Mouse (Mus musculus) kidney, postnatal 36 days (tissue): Measurements from ENCODE around the gene Tmf1.

Experiments
- DNase-seq, 2 experiments: peaks; one replicate each; pipeline ENCODE4 v3.0.0; 2021 to 2022; ENCODE audit warnings: mixed read lengths in 2 of 2

Gene Tmf1

GRCm38 (mm10) chr6:97202477-97202876, 23.6 kb upstream of the Tmf1 start:
- no peak for DNase-seq

DNA sequence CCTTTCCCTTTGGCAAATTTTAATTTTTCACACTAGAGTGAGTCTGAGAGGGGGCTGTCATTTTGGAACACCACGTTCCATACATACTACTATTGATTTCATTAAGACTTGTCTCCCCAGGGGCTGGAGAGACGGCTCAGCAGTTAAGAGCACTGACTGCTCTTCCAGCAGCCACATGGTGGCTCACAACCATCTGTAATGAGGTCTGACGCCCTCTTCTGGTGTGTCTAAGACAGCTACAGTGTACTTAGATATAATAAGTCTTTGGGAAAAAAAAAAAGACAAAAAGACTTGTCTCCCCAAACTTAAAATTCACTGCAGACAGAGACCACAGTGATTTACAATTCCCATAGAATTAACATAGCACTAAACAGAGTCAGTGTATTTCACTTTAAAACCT, 21.5 kb upstream of the Tmf1 start:
- DNase-seq = no peak

GRCm38 (mm10) chr6:97179367-97179828, 476 bp upstream of the Tmf1 start:
- peak in 1 of 2 experiments; percentile 22 for DNase-seq

DNA sequence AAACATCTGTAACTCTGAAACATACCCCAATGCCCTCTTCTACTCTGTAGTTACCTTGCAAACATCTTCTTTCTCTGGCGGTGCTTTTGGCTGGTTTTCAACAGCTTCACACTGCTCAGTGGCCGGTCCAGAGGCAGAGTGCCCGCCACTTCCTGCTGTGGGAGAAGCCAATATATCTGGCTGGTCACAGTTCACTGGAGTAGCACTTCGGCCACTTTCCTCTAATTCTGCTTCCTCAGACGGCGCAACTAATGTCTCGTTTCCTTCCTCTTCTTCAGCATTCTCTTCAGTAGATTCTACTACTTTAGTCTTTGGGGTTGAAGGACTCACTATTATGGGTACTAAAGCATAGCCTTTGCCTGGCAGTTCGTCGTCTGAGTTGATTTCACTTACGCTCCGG, 3.2 kb downstream of the Tmf1 start:
- peak; percentile 65 to 72 for DNase-seq

DNA sequence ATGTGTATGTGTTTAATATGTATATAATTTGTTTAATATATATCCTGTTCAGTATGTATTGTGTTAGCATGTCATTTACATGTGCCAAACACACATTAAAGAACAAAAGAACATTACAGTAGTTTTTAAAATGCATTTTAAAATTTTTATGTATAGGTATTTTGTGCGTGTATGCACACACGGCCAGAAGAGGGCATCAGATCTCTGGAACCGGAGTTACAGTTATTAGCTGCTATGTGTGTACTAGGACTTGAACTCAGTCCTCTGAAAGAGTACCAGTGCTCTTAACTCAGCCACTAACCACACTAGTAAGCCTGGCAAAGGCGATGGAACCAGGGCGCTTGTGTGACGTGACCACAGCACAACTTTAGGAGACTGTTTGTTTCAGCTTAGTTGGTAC, 28.8 kb downstream of the Tmf1 start:
- DNase-seq = no peak

GRCm38 (mm10) chr6:97149721-97150120, 29.2 kb downstream of the Tmf1 start:
- no peak for DNase-seq

DNA sequence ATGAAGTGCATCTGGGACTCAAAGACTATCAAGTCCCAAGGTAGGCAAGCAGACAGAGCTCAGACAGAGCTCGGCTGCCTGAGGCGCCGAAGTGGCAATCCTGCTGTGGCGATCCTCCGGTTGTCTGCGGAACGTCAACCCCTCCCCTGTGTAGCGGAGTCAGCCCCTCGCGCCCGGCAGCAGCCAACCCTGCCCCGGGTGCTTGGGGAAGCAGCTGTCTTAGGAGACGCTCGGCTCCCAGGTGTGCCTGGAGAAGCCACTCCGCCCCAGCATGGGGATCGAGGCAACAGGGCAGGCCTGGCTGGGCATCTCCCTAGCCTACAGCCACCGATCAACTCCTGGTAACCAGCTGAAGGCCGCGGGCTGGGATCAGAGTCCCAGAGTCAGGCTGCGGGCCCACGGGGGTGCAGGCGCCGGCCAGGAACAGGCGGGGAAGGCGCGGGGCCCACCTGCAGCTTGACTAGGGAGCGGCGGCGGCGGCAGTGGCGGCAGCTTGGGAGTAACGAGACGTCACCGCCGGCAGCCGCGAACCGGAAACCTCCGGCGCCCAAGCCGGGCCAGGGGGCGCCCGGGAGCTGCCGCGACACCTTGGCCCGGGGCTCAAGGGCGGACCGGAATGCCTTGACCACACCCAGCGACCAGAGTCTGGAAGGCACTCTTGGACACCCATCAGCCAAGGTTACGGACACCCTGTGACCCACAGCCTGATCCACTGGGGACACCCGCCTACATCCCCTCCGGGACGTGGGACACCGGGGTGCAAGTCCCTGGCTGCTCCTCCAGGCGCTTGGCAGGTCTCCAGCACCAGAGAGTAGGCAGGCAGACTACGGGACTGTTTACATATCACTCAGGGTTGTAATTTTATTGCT, 30.3 kb downstream of the Tmf1 start, which contains the start of gene Eogt:
TSS of gene Eogt (minus strand) at position 800 of the 869 bp plus-strand sequence.
- DNase-seq = peak; percentile 91 to 95

DNA sequence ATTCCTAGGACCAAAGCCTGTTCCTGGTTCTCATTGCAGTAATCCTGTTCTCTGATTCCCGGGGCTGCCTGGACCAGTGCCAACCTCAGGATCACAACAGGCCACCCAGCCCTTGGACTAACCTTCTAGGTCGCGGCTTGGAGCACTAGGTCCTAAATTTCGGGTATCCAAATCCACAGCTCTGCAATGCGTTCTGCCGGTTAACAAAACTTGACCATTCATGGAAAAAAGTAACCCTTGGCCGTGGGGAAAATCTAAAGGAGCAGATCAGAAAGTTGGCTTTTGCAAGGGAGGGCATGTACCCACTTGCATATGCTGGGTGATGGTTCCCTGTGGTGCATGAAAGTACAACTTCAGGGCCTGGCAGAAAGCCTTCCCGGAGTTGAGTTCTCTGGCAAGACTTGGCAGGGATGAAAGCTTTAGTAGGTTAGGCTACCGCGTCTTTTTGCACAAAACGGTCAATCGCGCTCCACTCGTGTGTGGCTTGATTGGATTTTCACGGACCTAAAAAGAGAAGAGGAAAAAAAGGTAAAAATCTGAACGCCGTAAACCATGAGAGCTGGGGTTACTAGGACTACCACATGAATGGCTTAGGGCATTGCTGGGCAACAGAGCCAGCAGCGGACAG, 31.1 kb downstream of the Tmf1 start:
- DNase-seq = peak; percentile 63 to 88

DNA sequence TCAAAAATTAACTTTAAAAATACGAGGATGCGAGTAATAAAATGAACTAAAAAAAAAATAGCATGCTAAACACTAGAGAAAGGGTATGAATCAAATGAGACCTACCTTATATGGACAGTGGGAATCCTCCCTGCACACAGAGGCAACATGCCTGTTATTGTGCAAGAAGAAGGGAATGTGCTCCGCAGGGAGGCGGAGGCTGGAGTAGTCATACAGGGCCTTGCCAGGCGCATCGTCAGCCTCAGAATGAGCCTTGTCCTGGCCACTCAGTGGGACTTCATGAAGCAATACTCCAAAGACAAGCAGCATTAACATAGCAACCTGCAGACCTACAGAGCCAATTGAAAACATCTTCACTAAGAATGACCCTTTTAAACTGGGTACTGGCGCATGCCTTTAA, 33.8 kb downstream of the Tmf1 start:
- no peak for DNase-seq

- peak; percentile 75 to 83 for DNase-seq
These were observed 34.6 kb downstream of the Tmf1 start for GRCm38 (mm10) chr6:97144359-97144758.

DNA sequence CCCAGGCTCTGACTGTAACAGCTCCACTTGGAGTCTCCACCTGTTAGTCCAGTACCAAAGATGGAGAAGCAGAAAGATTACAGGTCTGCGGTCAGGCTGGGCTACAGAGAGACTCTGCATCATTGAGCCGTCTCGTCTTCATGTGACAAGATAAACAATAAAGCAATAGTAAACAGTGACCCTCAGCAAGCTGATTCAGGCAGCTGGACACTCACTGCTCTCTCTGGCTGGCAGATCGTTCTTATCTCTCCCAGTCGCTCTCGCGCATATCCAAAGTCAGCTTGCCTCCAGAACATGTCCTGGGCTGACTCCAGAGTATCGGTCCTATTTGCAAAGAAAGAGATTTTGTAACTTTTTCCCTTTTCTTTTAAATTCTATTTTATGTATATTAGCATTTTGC, 36.3 kb downstream of the Tmf1 start:
- DNase-seq = no peak

DNA sequence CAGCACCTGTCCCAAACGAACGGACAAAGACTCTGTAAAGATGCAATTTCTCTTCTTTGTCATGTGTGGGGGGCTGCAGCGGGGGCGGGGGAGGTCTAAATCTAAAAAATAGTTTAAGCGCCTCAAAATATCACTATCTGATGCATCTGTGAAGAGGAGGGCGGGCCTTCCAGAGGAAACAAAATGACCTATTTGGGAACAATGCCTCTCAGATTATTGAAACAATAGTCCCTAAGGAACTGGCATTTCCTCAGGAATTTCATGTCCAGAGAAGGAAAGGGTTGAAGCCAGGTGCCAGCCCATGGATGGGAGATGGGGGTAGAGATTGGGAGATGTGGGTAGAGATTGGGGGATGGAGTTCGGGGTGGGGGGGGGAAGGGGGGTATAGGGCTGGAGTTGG, 37.1 kb downstream of the Tmf1 start:
- DNase-seq = peak; percentile 24

GRCm38 (mm10) chr6:97132707-97133303, 46.1 kb downstream of the Tmf1 start:
- no peak for DNase-seq

GRCm38 (mm10) chr6:97131808-97132207, 47.1 kb downstream of the Tmf1 start:
- no peak for DNase-seq

- DNase-seq = peak in 1 of 2 experiments; percentile 40
These were observed 47.9 kb downstream of the Tmf1 start for GRCm38 (mm10) chr6:97130979-97131378.

GRCm38 (mm10) chr6:97124336-97125010, 54.4 kb downstream of the Tmf1 start:
- DNase-seq = peak; percentile 53 to 57

- no peak for DNase-seq
These were observed 58.0 kb downstream of the Tmf1 start for GRCm38 (mm10) chr6:97120922-97121321.

DNA sequence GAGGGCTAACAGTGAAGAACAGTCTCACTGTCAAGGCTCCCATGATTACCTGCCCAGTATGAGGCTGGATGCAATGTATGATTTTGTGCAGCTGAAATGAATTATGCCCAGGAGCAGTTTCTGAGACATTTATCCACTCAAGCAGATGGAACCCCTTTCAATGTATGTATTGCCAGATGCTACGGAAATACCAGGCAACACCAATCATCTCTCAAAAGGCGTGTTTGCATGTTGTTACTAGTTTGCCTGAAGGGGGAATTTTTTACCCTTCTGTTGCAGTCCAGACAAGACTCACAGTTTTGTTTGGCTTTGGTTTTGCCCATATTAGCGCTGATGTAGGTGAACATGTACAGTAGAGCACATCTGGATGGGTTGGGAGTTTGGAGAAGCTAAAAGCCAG, 60.6 kb downstream of the Tmf1 start:
- DNase-seq = no peak

- DNase-seq = no peak
These were observed 62.0 kb downstream of the Tmf1 start for GRCm38 (mm10) chr6:97116896-97117295.

DNA sequence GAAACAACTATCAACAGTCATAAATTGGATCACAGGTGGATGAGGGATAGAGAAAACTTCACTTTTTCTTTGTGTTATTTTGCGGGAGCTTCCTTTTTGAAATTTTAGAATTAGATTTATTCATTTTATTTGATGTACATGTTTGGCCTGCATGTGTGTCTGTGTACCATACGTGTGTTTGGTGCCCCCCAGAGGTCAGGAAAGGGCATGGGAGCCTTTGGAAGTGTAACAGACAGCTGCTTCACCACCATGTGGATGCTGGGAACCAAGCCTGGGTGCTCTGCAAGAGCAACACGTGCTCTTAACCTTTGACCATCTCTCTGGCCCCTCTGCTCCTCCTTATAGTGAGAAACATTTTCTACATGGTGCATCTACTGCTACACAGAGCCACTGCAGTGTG, 64.1 kb downstream of the Tmf1 start:
- DNase-seq = no peak

GRCm38 (mm10) chr6:97112177-97112576, 66.7 kb downstream of the Tmf1 start:
- no peak for DNase-seq

DNA sequence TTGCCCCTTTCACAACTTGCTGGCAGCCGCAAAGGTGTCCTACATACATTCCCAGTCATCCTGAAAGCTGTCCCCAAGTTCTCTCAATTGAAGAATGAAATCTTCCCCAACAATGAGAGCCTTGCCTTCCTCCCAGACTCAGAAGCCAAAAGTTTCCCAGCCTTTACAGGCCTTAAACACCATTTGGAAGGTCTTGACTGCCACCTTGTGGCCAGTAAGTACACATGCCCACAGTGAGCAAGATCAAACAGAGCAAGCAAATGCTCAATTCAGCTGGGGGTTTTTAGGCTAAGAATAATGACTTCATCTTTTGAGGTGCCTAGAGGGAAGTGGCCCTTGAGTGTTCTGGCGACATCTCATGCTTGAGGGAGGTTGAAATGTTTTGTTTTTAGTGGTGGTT, 72.1 kb downstream of the Tmf1 start:
- DNase-seq = peak; percentile 49 to 71

DNA sequence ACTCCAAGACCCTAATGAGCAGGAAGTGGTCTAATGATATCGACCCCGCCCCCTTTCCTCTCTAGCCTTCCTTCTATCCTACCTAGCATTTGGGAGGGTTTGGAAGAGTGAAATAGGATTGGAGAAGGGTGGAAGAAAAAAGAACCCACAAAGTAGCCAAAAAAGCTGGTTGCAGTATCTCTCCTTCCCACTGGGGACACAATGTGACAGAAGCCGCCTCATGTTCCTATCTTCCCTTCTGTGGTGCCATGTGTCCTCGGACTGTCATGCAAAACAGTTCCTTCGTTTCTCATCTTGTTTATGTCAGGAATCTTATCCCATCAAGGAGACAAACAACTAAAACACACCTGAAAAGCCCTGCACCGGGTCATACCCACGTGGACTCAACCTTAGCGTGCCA, 72.8 kb downstream of the Tmf1 start:
- no peak for DNase-seq
